Mouse (Mus musculus): ENCODE results near the gene Cyp2d34. TPM values are rescaled to one million over a fixed set of nuclear protein-coding genes. Genes with fewer than 3 reads are reported as not detected.

Gene Cyp2d34
- not detected in 2 replicates for polyA plus RNA-seq (2015; fragmentation: Nextera tagmentation; extraction: Ambion mirVana)

- no peaks in the 10 kb centered on the region for H3K27me3 ChIP-seq (replicated peaks)
- no peaks in the 10 kb centered on the region for H3K4me1 ChIP-seq
- H3K4me2 ChIP-seq = no peak within 1 kb of the TSS
- H3K9me3 ChIP-seq = no peaks in the 10 kb centered on the region
- H3K4me3 ChIP-seq = no peak within 1 kb of the TSS
- no peak within 1 kb of the TSS for H3K27ac ChIP-seq
- 87% methylated on average over 7 of the region's 7 CpGs for WGBS
- H3K9ac ChIP-seq = no peak within 1 kb of the TSS
- ATAC-seq (replicated peaks) = no peak
- no peaks in the 10 kb centered on the region for H3K36me3 ChIP-seq (replicated peaks)
Observed at GRCm38 (mm10) chr15:82620531-82621202, at the start of gene Cyp2d34. Gene Cyp2d34, minus strand, starts transcription at chr15:82620946.

GRCm38 (mm10) chr15:82656346-82656745 is 35.6 kb upstream of the Cyp2d34 start:
- ATAC-seq (replicated peaks) = no peak

GRCm38 (mm10) chr15:82644371-82644770 is 23.6 kb upstream of the Cyp2d34 start:
- Histone ChIP-seq H3K36me3 (replicated peaks) (no peaks in the 10 kb centered on the region), H3K27ac (no peak overlapping the region), H3K4me1 (no peaks in the 10 kb centered on the region), H3K4me3 (no peak overlapping the region), H3K9ac (no peak overlapping the region), H3K9me3 (no peaks in the 10 kb centered on the region), H3K27me3 (replicated peaks) (no peaks in the 10 kb centered on the region), H3K4me2 (no peak overlapping the region)
- no peak for ATAC-seq (replicated peaks)
- WGBS = 86% methylated on average over 3 of the region's 3 CpGs

More at GRCm38 (mm10) chr15:82656346-82656745, 35.6 kb upstream of the Cyp2d34 start:
- no peaks in the 10 kb centered on the region for H3K27me3 ChIP-seq (replicated peaks)
- H3K9me3 ChIP-seq = no peaks in the 10 kb centered on the region
- H3K4me1 ChIP-seq = no peaks in the 10 kb centered on the region
- H3K9ac ChIP-seq = no peak overlapping the region
- no peak overlapping the region for H3K27ac ChIP-seq
- WGBS = 93% methylated on average over 2 of the region's 2 CpGs
- no peak overlapping the region for H3K4me3 ChIP-seq
- H3K36me3 ChIP-seq (replicated peaks) = no peaks in the 10 kb centered on the region
- no peak overlapping the region for H3K4me2 ChIP-seq

GRCm38 (mm10) chr15:82643771-82644170 is 23.0 kb upstream of the Cyp2d34 start:
- Histone ChIP-seq H3K9ac (no peak overlapping the region), H3K4me2 (no peak overlapping the region), H3K4me3 (no peak overlapping the region), H3K9me3 (no peaks in the 10 kb centered on the region), H3K36me3 (replicated peaks) (no peaks in the 10 kb centered on the region), H3K4me1 (no peaks in the 10 kb centered on the region), H3K27me3 (replicated peaks) (no peaks in the 10 kb centered on the region), H3K27ac (no peak overlapping the region)
- no peak for ATAC-seq (replicated peaks)
- 87% methylated on average over 5 of the region's 5 CpGs for WGBS

GRCm38 (mm10) chr15:82642771-82643170 is 22.0 kb upstream of the Cyp2d34 start:
- Histone ChIP-seq H3K36me3 (replicated peaks) (no peaks in the 10 kb centered on the region), H3K9me3 (no peaks in the 10 kb centered on the region), H3K9ac (no peak overlapping the region), H3K4me3 (no peak overlapping the region), H3K4me2 (no peak overlapping the region), H3K4me1 (no peaks in the 10 kb centered on the region), H3K27ac (no peak overlapping the region), H3K27me3 (replicated peaks) (no peaks in the 10 kb centered on the region)
- ATAC-seq (replicated peaks) = no peak
- WGBS = 86% methylated on average over 3 of the region's 3 CpGs

- no peak for ATAC-seq (replicated peaks)
- H3K4me3 ChIP-seq = no peak overlapping the region
Observed at GRCm38 (mm10) chr15:82641921-82642320, 21.2 kb upstream of the Cyp2d34 start.

GRCm38 (mm10) chr15:82641390-82641789 is 20.6 kb upstream of the Cyp2d34 start:
- no peaks in the 10 kb centered on the region for H3K27me3 ChIP-seq (replicated peaks)
- H3K4me2 ChIP-seq = no peak overlapping the region
- H3K27ac ChIP-seq = no peak overlapping the region
- no peaks in the 10 kb centered on the region for H3K4me1 ChIP-seq
- H3K9ac ChIP-seq = no peak overlapping the region
- H3K36me3 ChIP-seq (replicated peaks) = no peaks in the 10 kb centered on the region
- H3K4me3 ChIP-seq = no peak overlapping the region
- WGBS = 89% methylated on average over 5 of the region's 5 CpGs
- no peak for ATAC-seq (replicated peaks)
- no peaks in the 10 kb centered on the region for H3K9me3 ChIP-seq

More at GRCm38 (mm10) chr15:82641921-82642320, 21.2 kb upstream of the Cyp2d34 start:
- Histone ChIP-seq H3K4me2 (no peak overlapping the region), H3K27ac (no peak overlapping the region), H3K9me3 (no peaks in the 10 kb centered on the region), H3K27me3 (replicated peaks) (no peaks in the 10 kb centered on the region), H3K4me1 (no peaks in the 10 kb centered on the region), H3K9ac (no peak overlapping the region), H3K36me3 (replicated peaks) (no peaks in the 10 kb centered on the region)
- 78% methylated on average over 2 of the region's 2 CpGs for WGBS

- H3K4me1 ChIP-seq = no peaks in the 10 kb centered on the region
- WGBS = 94% methylated on average over 7 of the region's 7 CpGs
- H3K27ac ChIP-seq = no peak overlapping the region
- H3K4me2 ChIP-seq = no peak overlapping the region
- no peaks in the 10 kb centered on the region for H3K9me3 ChIP-seq
- H3K36me3 ChIP-seq (replicated peaks) = no peaks in the 10 kb centered on the region
- ATAC-seq (replicated peaks) = no peak
- no peak overlapping the region for H3K4me3 ChIP-seq
- H3K9ac ChIP-seq = no peak overlapping the region
- H3K27me3 ChIP-seq (replicated peaks) = no peaks in the 10 kb centered on the region
Observed at GRCm38 (mm10) chr15:82640201-82640600, 19.5 kb upstream of the Cyp2d34 start.

- no peaks in the 10 kb centered on the region for H3K36me3 ChIP-seq (replicated peaks)
- no peak overlapping the region for H3K9ac ChIP-seq
- no peak overlapping the region for H3K27ac ChIP-seq
- no peaks in the 10 kb centered on the region for H3K9me3 ChIP-seq
- H3K27me3 ChIP-seq (replicated peaks) = no peaks in the 10 kb centered on the region
- ATAC-seq (replicated peaks) = no peak
- no peaks in the 10 kb centered on the region for H3K4me1 ChIP-seq
- 87% methylated on average over 14 of the region's 14 CpGs for WGBS
- H3K4me3 ChIP-seq = no peak overlapping the region
- H3K4me2 ChIP-seq = no peak overlapping the region
Observed at GRCm38 (mm10) chr15:82637130-82638075, 16.7 kb upstream of the Cyp2d34 start.

GRCm38 (mm10) chr15:82634976-82635375 is 14.2 kb upstream of the Cyp2d34 start:
- H3K9ac ChIP-seq = no peak overlapping the region
- H3K9me3 ChIP-seq = no peaks in the 10 kb centered on the region
- WGBS = 76% methylated on average over 1 of the region's 1 CpGs
- H3K4me3 ChIP-seq = no peak overlapping the region
- H3K27ac ChIP-seq = no peak overlapping the region
- H3K27me3 ChIP-seq (replicated peaks) = no peaks in the 10 kb centered on the region
- no peak for ATAC-seq (replicated peaks)
- H3K4me1 ChIP-seq = no peaks in the 10 kb centered on the region
- H3K36me3 ChIP-seq (replicated peaks) = no peaks in the 10 kb centered on the region
- no peak overlapping the region for H3K4me2 ChIP-seq

- Histone ChIP-seq H3K4me3 (no peak overlapping the region), H3K4me1 (no peaks in the 10 kb centered on the region), H3K9me3 (no peaks in the 10 kb centered on the region), H3K27ac (no peak overlapping the region), H3K27me3 (replicated peaks) (no peaks in the 10 kb centered on the region), H3K36me3 (replicated peaks) (no peaks in the 10 kb centered on the region), H3K9ac (no peak overlapping the region), H3K4me2 (no peak overlapping the region)
- no peak for ATAC-seq (replicated peaks)
- WGBS = 96% methylated on average over 1 of the region's 1 CpGs
Observed at GRCm38 (mm10) chr15:82621993-82622392, 1.2 kb upstream of the Cyp2d34 start.

GRCm38 (mm10) chr15:82618362-82619020 is 2.3 kb downstream of the Cyp2d34 start:
- H3K9ac ChIP-seq = no peak overlapping the region
- H3K36me3 ChIP-seq (replicated peaks) = no peaks in the 10 kb centered on the region
- H3K4me2 ChIP-seq = no peak overlapping the region
- no peak overlapping the region for H3K4me3 ChIP-seq
- H3K4me1 ChIP-seq = no peaks in the 10 kb centered on the region
- 94% methylated on average over 9 of the region's 9 CpGs for WGBS
- no peaks in the 10 kb centered on the region for H3K9me3 ChIP-seq
- no peak for ATAC-seq (replicated peaks)
- no peaks in the 10 kb centered on the region for H3K27me3 ChIP-seq (replicated peaks)
- no peak overlapping the region for H3K27ac ChIP-seq

Measured in midbrain, embryonic 15.5 days (tissue).